Mouse (Mus musculus): Measurements from ENCODE around the gene Slc35g2.

Slc35g2 gene

DNA sequence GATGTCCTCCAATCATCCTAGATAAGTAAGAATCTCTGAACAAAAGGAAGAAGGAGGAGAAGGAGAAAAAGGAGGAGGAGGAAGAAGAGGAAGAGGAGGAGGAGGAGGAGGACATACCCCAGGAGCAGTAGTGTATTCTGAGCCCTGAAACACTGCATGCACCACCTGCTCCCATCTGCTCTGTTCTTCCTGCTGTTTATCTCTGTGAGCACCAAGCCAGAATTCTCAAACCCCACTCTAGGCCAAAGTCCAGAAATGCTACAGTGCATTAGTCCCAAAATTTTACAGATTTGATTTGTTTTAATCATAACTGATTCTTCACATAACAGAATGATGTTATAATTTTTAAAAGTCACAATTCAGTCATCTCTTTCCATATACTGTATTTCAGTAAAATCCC lies 11.9 kb downstream of the Slc35g2 start:
- no peak for DNase-seq (ENCODE audit: low spot score)

DNA sequence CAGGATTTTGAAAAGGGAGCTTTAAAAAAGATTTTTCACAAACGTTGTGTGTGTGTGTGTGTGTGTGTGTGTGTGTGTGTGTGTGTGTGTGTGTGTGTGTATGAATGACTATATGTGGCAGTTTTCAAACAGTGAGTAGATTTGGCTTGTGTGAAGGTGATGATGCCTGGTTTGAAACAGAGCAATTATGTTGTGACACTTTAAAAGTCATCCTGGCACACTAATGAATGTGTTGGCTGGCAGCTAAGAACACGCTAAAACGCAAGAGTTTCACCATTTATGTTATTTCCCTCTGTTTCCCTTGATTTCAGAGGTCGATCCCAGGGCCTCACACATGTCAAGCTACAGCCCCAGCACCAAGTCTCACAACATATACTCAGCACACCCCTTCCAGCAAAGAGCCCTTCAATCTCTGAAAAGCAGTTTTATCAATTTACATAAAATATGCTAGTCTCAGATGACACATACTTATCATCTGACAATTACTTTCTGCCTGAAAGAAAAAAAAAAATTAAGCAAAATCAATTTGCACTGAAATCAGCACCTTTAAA lies 12.8 kb downstream of the Slc35g2 start:
- no peak for DNase-seq (ENCODE audit: low spot score)

DNA sequence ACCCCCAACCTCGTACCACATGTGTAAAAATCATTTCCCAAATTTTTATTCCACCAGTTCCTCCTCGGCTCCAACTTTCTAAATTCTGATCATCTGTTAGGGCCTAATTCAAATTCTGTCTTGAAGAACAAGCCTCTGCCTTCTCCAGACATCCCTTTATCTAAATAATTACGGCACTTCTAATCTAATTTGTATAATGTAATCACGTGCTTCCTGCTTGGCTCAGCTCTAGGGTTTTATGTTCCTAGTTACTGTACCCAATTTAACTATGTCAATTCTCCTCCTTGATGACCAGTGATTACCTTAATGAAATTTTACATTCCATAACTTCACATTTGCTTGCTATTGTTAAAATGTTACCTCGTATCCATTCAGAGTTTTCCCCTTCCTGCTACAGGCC lies 15.2 kb downstream of the Slc35g2 start:
- DNase-seq (ENCODE audit: low spot score), result no peak

DNA sequence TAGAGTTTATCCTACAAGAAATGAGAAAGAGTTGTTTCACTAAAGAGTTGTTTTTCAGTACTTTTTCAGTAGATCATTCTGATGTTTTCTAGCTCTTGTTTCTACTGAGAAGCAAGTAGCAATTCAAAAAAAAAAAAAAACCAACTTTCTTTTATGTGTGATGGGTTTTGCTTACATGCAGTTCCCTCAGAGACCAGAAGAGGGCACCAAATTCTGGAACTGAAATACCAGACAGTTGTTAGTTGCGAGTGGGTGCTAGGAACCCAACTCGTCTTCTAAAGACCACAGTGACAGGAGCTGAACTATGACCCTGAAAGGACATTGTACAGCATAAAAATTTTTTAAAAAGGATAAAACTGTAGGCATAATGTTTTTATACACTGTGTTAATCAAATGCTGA lies 22.6 kb downstream of the Slc35g2 start:
- DNase-seq (ENCODE audit: low spot score), result peak; percentile 22

DNA sequence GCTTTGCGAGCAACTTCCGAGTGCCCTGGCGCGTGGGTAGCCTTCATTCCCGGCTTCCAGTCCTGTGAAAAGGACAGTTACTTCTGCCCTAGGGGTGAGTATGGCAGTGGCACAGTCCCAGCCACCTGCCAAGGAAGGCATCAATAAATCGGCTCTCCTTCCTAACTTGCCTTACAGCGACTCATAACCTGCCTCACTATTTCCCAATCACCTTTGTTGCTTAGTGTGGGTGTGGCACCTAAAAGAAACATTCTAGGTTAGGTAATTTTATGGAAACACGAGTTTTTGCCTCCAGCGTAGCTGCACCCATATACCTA lies 24.3 kb downstream of the Slc35g2 start:
- DNase-seq (ENCODE audit: low spot score), result no peak

DNA sequence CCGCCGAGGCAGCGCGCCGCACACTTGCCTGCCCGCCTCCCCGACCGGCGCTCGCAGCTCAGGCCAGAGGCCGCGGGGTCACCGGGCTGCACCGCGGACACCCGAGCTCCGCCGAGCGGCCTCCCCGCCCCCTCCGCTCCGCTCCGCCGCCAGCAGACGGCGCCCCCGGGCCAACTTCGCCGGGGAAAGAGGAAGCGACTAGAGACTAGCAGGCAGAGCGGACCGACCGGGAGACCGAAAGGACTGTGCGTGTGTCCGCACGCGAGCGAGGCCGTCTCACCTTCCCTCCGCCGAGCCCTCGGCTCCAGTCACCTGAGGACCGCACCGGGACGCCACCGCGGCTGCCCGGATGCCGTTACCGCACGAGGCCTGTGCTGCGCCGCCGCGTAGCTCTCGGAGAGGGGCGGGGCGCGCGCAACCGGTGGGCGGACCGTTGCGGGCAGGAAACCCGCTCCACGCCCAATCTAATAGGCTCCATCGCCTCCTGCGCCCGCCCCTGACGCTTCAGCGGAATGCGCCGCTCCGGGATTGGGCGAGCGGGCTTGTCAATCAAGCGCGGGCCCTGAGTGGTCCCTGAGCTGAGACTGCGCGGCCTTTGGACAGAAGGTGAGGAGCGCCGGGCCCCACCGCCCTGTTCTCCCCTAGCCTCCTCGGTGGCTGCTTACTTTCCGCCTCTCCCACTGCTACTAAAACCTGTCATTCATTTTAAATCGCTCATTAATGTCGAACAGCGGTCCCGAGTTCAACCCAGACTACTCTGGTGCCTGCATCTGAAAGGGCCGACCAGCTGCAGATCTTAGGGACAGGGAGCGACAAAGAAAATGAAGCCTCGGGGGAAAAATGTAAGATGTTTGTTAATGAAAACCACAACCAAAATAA lies 24.9 kb downstream of the Slc35g2 start, which contains the start of gene Nck1:
TSS of gene Nck1 (minus strand) at position 420 of the 879 bp plus-strand sequence.
- DNase-seq (ENCODE audit: low spot score), result peak; percentile 99

DNA sequence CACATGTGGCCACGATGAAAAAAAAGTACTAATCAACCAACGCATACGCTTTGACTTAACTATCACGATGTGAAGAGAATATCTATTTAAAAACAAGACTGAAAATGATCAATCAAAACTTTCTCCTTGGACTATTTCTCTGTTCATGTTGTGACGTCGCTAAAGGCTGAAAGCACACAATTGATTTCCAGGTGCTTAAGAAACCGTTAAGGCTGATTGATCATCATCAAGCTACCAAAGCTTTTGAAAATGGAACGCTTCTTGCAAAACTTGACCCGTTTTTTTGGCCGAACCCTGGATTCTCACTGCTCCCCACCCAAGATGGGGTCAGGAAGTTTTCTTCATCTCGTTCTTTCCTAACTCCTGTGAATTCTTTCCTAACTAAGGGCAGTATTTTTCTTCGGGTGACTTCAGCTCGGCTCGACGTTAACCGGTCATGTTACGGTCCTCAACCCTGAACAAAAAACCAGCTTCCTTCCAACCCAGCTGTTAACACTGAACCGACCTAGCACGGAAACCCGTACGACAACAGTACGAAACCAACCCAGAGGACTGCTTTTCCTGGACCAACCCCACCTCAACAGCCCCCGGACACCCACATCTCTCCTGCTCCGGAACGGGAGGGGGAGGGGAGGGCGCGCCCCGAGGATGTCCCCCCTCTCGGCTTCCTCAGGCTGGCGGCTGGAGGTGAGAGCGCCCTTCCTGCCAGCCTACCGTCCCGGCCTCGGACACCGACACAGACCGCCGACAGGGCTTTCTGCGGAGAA lies 25.8 kb downstream of the Slc35g2 start:
- DNase-seq (ENCODE audit: low spot score), result no peak

DNA sequence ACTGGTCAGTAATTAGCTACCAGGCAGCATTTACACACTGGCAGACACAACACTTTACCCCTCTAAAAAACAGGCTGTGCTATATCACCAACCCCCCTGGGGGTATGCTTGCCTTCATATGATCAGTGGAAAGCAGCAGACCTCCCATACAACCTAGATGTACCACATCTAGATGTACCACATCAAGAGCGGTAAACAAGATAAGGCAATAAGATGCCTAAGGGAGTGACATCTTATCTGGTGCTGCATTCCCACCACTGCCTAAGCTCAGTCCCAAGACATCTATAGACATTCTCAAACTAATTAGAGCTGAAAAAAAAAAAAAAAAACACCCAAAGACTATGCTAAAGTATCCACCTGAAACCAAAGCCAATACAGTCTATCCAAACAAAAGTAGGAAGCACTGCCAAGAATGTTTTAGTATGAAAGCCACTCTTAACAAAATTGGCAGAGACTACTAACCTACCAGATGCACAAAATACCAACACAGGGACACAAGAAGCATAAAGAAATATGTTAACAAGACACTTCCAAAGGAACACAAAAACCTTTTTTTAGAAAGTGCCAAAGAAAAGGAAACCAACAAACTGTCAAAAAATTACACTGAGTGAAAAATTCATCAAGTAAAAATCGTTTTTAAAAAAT lies 35.1 kb downstream of the Slc35g2 start:
- no peak for DNase-seq (ENCODE audit: low spot score)

DNA sequence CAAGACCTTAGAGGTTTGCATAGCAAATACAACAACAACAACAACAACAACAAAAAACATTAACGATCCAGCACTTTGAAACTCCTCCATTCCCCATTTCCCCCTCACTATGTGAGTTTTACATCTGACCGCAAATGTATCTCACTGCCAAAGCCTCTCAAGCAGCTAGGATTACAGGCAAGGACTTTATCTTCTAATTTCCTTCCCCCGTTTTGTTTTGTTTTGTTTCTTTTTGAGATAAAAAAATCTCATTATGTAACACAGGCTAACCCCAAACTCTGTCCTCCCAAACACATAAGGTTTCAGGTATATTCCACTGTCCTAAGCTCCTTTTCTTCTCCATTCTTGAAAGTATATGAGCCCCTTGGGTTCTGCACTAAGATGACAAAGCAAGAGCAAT lies 36.2 kb downstream of the Slc35g2 start:
- no peak for DNase-seq (ENCODE audit: low spot score)

DNA sequence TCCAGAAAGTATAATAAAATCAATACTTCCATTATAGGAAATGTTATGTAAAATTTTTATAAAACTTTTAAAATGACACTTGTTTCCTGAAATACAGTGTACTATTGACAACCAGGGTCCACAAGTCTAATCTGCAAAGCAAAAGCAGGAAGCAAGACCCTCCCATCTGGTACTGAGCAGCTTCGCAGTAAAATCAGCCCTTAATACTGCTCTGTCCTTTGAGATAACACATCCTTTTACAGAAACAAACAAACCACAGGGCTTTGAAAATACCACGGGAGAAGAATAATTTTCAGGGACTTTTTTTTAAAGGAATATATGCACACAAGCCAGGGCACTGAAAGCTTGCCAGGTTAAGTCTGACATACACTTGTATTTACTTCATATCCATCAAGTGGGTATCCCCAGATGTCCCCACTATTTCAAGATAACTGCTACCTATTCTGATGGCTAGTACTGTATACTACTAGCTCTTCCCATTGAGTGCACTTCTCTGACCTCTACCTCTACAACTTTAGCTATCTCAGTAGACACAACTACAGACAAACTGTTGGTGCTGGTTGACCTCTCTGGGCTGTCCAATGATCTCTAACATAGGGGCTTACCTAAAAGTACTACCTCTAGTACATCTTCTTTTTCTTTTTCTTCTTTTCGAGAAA lies 37.9 kb downstream of the Slc35g2 start:
- DNase-seq (ENCODE audit: low spot score), result no peak

DNA sequence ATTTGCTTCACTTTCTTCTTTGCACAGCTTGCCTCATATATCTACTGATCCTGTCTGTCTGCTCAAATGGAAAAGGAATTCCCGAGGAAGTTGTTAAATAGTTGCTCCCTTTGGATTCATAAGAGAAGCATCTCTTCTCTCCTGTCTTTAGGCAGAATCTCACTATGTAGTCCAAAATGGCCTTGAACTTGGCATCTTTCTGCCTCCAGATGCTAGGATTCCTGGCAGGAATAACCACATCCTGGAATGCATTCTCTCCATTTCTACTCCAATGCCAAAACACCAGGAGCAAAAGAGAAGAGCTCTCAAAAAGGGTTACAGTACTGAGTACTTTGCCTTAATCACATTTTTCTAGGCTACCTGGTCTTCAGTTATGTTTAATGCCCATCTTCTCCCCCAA lies 39.6 kb downstream of the Slc35g2 start:
- no peak for DNase-seq (ENCODE audit: low spot score)

DNA sequence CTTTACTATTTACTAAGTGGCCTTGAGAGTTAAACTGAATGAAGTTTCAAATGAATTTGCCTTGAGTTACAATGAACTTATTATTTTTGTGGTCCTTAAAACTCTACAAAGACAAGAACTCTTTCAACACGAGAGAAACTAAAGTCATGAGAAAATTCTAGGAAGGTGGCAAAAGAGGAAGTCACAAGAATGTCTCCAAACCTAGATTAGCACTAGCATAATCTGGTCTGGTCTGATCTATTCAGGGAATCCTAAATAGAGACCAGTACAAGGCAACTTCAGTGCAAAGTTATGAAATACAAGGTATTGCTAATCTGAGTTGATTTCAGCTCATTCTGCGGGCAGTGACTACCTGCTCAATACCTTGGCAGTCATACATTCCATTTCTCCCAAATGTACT lies 45.7 kb downstream of the Slc35g2 start:
- DNase-seq (ENCODE audit: low spot score), result no peak

DNA sequence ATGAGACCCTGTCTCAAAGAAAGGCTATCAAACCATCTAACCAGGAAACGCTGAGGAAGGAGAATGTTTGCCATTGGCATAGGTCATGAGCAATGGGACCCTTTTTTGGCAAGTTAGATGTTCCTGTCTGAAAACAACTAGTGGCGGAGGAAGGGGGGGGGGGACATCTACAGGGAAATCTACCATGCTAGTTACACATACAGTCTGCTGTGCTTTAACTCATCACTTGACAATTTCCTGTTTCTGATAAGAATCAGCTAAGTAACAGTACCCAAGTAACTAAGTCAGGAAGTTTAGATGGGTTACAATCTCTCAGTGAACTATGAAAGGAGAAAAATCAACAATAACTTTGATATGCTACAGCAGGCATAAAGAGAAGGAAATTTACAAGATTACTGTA lies 48.9 kb downstream of the Slc35g2 start:
- DNase-seq (ENCODE audit: low spot score), result no peak

DNA sequence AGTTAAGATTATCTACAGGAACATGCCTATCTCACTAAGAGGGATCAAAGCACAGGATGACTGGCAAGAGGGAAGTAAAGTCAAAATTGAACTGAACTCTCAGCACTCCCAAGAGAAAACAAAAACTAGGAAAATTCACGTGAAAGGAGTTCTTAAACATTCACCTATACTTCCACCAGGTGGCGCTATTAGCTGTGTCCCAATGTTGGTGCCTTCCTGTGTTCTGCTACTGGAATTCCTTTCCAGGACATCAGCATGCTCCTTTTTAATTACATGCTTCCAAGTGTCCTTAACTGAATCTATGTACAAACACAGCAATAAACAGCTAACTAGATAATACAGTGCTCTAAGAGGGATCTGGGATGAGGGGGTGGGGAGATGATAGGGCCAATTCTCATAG lies 50.3 kb downstream of the Slc35g2 start:
- peak; percentile 84 for DNase-seq (ENCODE audit: low spot score)

DNA sequence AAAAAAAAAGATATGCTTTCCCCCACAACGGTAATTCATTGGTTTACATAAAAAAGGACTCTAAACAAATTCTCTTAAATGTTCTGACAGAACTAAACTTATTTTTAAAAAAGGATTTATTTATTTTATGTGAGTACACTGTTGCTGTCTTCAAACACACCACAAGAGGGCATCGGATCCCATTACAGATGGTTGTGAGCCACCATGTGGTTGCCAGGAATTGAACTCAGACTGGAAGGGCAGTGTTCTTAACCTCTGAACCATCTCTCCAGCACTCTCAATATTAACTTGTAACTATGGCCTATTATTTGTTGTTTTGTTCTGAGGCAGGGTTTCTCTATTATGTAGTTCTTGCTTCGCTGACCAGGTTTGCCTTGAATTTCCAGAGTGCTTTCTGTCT lies 50.9 kb downstream of the Slc35g2 start:
- DNase-seq (ENCODE audit: low spot score), result peak; percentile 12

DNA sequence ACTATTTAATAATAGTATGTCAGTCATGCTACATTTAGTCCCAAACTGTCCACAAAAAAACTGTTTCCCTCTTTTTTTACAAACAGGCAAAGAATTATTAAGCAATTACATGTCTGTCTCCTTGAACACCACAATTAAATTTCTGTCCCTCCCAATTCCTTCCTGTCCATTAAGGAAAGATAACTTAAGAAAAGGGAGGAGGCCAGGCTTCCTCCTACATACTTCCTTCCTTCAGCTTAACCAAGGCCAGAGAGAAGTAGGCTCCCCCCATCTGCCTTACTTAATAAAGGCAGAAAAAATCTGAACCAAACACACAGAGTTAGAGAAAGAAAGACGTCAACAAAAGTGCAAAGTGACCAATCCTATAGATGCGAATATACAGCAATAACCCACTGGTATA lies 63.3 kb downstream of the Slc35g2 start:
- no peak for DNase-seq (ENCODE audit: low spot score)

DNA sequence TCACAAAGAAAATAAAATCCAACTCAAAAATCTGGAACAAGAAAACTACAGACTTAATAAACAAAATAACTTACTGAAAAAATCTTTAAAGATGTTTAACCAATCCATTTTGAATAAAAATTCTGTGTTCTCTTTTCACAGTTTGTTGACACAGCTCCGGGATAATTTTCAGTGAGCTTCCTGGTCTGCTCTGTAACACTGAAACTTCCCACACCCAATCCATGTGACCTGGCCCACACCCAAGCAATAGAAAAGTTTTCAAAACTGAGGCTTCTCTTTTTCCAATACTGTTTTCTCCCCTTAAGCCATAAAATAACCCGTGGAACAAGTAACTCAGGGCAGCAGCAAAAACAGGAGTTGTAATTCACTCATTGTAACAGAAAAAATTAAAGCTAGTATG lies 64.2 kb downstream of the Slc35g2 start:
- no peak for DNase-seq (ENCODE audit: low spot score)

DNA sequence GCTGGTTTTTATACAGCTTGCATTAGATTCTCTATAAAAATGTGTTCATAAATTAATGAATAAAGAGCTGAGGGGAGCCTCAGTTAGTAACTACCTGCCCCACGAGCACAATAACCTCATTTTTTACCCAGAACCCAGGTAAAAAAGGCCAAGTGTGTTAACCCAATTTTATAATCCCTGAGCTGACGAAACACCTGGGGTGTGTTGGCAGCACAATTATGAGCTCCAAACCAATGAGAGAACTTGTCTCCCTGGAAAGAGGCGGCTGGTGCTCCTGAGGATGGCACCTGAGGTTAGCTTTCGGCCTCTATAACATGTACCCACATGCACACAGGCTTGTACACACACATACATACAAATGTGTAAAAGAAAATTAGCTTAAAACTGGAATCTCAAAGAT lies 65.4 kb downstream of the Slc35g2 start:
- no peak for DNase-seq (ENCODE audit: low spot score)
